Mouse (Mus musculus) cerebral cortex, adult 2 months (tissue): Measurements from ENCODE around the gene Dnajc5.

Experiments used
- WGBS: fragments of 180-500 bp; shearing (Covaris S2); methylation state at CpG from one replicate; pipeline ENCODE4 v1.1.7; 2018; 5-methylcytosine and 5-hydroxymethylcytosine counted together

Dnajc5 gene

DNA sequence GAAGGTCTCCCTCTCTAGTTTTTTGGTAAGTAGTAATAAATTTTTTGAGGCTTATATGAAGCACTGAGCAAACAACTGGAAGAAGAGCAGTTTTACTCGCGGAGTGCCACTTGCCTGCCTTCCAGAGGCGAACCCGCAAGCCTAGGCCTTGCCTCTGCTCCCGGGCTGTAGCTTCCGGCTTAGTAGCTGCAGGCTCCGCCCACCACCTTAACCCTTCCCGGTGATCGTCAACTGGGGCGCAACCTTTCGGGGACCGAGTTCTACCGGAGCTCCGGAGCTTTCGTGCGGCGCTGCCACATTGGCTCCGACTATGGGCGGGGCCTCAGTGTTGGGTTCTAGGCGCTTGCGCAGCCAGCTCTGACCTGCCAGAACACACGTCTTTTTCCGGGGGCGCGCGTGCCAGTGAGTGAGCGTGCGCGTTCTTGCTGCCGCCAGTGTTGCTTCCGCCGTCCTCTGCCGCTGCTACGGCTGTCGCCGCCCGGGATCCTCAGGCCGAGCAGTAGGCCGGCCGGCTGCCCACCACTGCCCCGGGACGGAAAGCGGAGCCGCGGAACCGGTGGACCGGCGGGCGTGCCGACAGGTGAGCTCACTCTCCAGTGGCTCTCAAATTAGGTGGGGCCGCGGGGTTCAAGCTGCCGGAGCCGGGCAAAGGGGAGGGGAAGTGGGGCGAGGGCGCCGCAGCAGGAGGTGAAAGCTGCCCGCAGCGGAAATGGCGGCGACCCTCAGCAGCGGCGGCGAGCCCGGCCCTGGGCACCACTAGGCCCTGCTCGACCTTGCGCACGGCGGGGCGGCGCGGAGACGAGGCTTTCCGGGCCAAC, at the start of gene Dnajc5:
Dnajc5 (plus strand) TSS at position 368 of the 818 bp plus-strand sequence.
- WGBS = under 1% methylated on average over 74 of the region's 74 CpGs

GRCm38 (mm10) chr2:181471246-181471645, 49.0 kb upstream of the Dnajc5 start:
- WGBS = 45% methylated on average over 5 of the region's 5 CpGs

DNA sequence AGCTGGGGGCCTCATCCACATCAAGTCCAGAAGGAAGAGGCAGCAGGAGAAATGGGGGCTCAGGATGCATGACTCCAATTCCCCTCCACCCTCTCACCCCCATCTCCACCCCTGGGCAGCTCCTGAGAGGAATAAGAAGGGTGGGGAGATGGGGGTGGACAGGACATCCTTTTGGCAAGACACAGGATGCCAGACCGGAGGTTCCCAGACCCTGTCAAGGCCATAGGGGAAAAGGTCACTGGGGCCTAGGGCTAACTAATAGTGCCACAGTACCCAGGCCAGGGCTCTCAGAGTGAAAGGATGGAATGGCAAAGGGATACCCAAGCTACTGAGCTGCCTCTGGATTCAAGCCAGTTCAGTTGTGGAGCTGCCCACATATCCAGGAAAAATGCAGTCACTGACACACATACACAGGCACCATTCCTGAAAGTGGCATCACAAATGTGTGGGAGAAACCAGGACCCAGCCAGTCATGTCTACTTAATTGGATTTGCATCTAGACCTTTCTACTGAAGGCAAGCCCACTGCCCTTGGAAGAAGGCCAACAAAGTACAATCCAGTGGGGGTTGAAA, 47.9 kb upstream of the Dnajc5 start:
- 67% methylated on average over 1 of the region's 1 CpGs for WGBS

- 56% methylated on average over 2 of the region's 2 CpGs for WGBS
Observed at GRCm38 (mm10) chr2:181483120-181483519, 37.2 kb upstream of the Dnajc5 start.

DNA sequence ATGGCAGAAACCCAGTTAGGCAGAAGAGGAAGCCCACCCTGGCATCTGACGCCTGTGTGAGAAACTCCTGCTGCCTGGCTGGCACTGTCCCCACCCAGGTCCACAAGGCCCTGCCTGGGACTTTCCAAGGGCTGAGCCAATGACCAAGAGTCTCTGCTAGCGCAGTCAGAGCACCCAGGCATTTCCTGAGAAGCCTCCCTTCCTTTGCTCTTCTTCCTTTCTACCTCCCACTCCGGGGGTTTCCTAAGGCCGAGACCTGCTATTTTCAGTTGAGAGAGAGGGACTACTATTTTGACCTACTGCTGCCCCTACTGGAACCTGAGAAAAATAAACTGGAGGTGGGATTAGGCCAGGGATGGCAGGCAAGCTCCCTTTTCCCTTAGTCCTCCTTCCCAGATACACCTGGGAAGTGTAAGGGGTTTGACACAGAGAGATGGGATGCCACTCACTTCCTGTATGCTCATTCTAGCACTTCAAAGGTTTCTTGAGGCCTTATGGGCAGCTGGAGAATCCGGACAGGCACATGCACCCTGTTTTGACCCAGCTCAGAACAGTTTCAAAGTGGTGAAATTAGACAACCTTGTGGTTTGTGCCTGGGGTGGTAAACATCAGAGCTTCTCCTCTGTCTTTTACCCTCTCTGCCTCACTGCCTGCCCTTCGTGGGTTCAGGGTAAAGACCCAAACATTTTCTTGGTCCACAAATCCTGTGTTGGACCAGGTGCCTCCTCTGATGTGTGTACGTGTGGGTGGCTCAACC, 36.5 kb upstream of the Dnajc5 start:
- WGBS = 47% methylated on average over 7 of the region's 7 CpGs

GRCm38 (mm10) chr2:181484456-181485233, 35.6 kb upstream of the Dnajc5 start:
- WGBS = 86% methylated on average over 6 of the region's 6 CpGs

GRCm38 (mm10) chr2:181485741-181486140, 34.5 kb upstream of the Dnajc5 start:
- WGBS = 65% methylated on average over 1 of the region's 1 CpGs

GRCm38 (mm10) chr2:181487338-181488277, 32.7 kb upstream of the Dnajc5 start:
- 47% methylated on average over 5 of the region's 5 CpGs for WGBS

- WGBS = 38% methylated on average over 7 of the region's 7 CpGs
Observed at GRCm38 (mm10) chr2:181491432-181492205, 28.7 kb upstream of the Dnajc5 start.

GRCm38 (mm10) chr2:181492206-181492605, 28.1 kb upstream of the Dnajc5 start:
- 50% methylated on average over 3 of the region's 3 CpGs for WGBS

- 89% methylated on average over 31 of the region's 31 CpGs for WGBS
Observed at GRCm38 (mm10) chr2:181493156-181493927, 26.9 kb upstream of the Dnajc5 start, which contains the start of gene Abhd16b. Abhd16b (plus strand) TSS chr2:181493206.

GRCm38 (mm10) chr2:181494266-181494945, 25.9 kb upstream of the Dnajc5 start:
- 51% methylated on average over 26 of the region's 26 CpGs for WGBS

DNA sequence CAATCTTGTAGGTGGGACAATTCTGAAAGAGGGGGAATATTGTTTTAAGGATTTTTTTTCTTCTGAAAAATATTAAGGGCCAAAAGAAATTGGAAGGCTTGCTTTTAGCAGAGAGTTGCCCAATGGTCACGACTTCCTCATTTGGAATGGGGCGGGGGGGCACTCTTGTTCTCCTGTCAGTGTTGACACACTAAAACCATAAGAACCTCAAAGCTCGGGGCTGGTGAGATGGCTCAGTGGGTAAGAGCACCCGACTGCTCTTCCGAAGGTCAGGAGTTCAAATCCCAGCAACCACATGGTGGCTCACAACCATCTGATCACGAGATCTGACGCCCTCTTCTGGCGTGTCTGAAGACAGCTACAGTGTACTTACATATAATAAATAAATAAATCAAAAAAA, 24.4 kb upstream of the Dnajc5 start:
- WGBS = 51% methylated on average over 8 of the region's 8 CpGs

DNA sequence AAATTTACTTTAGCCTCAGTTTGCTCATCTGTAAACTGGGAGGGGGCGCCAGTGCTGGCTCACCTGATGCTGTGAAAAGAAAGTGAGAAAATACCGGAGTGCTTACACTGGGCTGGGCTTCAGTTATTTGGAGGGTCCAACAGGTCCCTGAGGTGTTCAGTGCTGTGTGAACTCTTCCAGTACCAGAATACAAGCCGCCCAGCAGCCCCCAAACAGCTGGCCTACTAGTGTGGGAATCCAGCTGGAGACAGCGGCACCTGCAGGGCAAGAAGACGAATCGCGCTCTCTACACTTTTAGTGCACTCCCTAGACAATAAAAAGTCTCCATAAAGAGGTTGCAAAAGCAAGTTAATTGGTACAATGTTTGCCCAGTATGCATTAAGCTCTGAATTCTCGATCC, 24.0 kb upstream of the Dnajc5 start:
- WGBS = 9% methylated on average over 8 of the region's 8 CpGs

DNA sequence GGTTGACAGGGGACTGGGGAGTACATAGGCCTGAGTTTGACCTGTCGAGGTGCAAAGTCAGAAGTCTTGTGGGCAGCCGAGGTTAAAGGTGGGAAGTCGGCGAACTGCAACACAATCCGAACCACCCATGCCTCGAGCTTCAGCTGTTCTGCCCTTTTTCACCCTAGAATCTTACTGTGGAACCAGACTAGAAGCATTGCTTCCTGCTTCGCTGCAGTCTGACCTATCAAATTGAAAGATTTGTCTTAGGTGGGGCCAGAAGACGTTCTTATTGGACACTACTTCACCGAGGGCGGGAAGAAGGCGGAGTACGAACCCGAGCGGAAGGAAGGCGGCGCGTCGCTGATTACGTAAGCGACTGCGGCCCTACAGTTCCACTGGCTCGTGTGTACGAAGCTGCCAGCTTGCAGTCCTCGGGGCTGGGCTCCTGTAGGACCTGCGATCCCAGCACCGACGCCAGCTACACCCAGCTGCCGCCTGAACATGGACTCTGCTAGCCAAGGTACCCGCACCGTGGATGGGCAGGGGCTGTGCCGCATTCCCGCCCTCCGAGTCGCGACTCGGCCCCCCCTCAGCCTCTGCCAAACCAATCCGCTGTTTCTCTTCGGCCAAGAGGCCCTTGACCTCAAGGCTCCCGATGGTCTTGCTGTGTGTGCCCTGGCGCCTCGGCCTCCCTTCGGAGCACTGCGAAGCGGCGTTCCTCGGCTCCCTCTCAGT, 23.3 kb upstream of the Dnajc5 start, which contains the start of gene Tpd52l2:
Tpd52l2 (plus strand) TSS at position 312 of the 717 bp plus-strand sequence.
- WGBS = under 1% methylated on average over 46 of the region's 46 CpGs

- WGBS = under 1% methylated on average over 12 of the region's 12 CpGs
Observed at GRCm38 (mm10) chr2:181497548-181497875, 22.8 kb upstream of the Dnajc5 start.

DNA sequence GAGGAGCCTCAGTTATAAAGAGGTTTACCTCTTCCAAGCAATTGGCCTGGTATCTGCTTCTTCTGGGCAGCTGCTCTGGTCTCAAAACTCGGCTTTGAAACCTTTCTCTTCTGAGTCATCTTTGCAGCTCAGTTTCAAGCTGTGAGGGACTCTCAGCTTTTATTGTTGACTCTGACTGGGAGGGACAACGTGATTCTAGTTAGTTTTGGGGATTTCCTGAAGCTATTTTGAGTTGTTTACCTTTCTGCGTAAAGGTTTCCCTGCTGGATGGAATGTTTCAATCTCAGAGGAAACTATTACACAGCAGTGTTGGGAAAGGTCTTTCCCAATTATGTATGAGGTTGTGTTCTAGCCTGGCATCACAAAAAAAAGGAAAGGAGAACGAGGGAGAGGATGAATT, 21.6 kb upstream of the Dnajc5 start:
- 50% methylated on average over 4 of the region's 4 CpGs for WGBS

GRCm38 (mm10) chr2:181509191-181509590, 11.1 kb upstream of the Dnajc5 start:
- 94% methylated on average over 2 of the region's 2 CpGs for WGBS
